8 mouse cellular contexts compared by ENCODE assay signal in the genomic region with DNA sequence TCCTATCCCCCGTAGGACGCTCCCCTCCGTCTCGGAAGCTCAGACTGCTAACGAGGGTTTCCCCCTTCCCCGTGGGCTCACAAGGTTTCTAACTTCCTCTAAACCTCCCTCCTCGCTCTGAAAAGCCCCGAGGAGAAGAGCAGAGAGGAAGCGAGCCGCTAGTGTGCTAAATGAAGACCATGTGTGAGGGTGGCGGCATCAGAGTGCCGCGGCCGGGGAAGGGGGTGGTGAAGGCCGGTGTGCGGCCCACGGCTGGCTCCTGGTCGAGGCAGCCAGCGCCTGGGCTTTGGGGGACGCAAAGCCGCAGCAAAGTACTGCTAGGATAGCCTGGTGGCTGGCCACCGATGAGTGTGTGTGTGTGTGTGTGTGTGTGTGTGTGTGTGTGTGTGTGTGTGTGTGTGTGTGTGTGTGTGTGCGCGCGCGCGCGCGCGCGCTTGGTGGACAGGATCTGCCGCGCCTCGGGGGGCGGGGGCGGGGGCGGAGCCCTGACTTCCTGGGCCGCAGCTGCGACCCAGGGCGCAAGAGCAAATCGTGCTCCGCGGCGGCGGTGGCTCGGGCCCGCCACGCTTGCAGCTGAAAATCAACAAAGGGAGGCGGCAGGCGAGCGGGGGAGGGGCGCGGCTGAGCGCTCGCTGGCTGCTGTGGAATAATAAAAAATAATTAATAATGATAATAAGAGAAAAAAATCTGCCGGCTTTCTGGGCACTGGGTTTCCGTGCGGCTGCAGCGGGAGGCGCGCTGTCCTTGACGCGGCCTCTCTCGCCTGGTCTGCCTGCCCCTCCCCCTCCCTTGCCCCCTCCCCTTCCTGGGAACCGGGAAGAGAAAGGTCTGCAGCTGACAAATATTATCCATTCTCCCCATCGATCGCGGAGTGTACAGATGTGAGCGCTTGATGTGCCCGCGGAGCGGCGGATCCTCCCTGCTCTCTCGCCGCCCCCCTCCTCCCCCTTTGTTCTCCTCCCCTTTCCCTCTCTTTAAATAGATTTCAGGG. TPM values are rescaled to one million over a fixed set of nuclear protein-coding genes. Genes with fewer than 3 reads are reported as not detected.
DNase-seq lines count a peak whose midpoint lies in the region; ATAC-seq and TF ChIP-seq lines count a peak whose summit lies in the region.

No protein-coding gene starts in this region.

- peak overlapping the region; percentile 85 for H3K27ac ChIP-seq in left cerebral cortex, adult 2 months
- H3K27ac ChIP-seq in embryonic facial prominence, embryonic 13.5 days, result peak overlapping the region; percentile 87
- peak overlapping the region; percentile 87 for H3K27ac ChIP-seq in limb, embryonic 12.5 days
- peak overlapping the region; percentile 92 for H3K27ac ChIP-seq in midbrain, embryonic 14.5 days (replicated peaks; ENCODE audit: low read depth, low read length)

- H3K4me2 ChIP-seq in embryonic facial prominence, embryonic 13.5 days, result peak overlapping the region; percentile 79
- H3K4me2 ChIP-seq in limb, embryonic 12.5 days, result peak overlapping the region; percentile 74
- H3K4me2 ChIP-seq in midbrain, embryonic 14.5 days (ENCODE audit: low read length), result peak overlapping the region; percentile 70

- peaks cover 55% of the 10 kb centered on the region for H3K4me1 ChIP-seq in embryonic facial prominence, embryonic 13.5 days
- H3K4me1 ChIP-seq in limb, embryonic 12.5 days (replicated peaks), result peaks cover 67% of the 10 kb centered on the region
- peaks cover 15% of the 10 kb centered on the region; the same call in 1 of the 2 replicates for H3K4me1 ChIP-seq in midbrain, embryonic 14.5 days (ENCODE audit: control insufficient read depth, insufficient read depth, low read length)

- WGBS in embryonic facial prominence, embryonic 13.5 days, result 4% methylated on average over 48 of the region's 75 CpGs
- 1% methylated on average over 50 of the region's 75 CpGs for WGBS in limb, embryonic 12.5 days
- WGBS in midbrain, embryonic 14.5 days, result 3% methylated on average over 60 of the region's 75 CpGs

- H3K9me3 ChIP-seq in embryonic facial prominence, embryonic 13.5 days, result no peaks in the 10 kb centered on the region
- H3K9me3 ChIP-seq in limb, embryonic 12.5 days, result no peaks in the 10 kb centered on the region
- no peaks in the 10 kb centered on the region for H3K9me3 ChIP-seq in midbrain, embryonic 14.5 days (ENCODE audit: control insufficient read depth, low read length)

- H3K36me3 ChIP-seq in embryonic facial prominence, embryonic 13.5 days, result no peaks in the 10 kb centered on the region
- no peaks in the 10 kb centered on the region for H3K36me3 ChIP-seq in limb, embryonic 12.5 days
- no peaks in the 10 kb centered on the region for H3K36me3 ChIP-seq in midbrain, embryonic 14.5 days (ENCODE audit: control insufficient read depth, insufficient read depth, low read length)

- peak overlapping the region; percentile 69; the same call in 1 of the 2 replicates for H3K9ac ChIP-seq in embryonic facial prominence, embryonic 13.5 days
- H3K9ac ChIP-seq in limb, embryonic 12.5 days (replicated peaks), result peak overlapping the region; percentile 47
- H3K9ac ChIP-seq in midbrain, embryonic 14.5 days (replicated peaks; ENCODE audit: low read length), result peak overlapping the region; percentile 53

- DNase-seq in left cerebral cortex, adult 2 months (ENCODE audit: extremely low spot score in 1 of 2, low spot score in 2 of 2), result peak; percentile 46 to 58
- no peak for DNase-seq in left cerebral cortex, adult 8-10 months (ENCODE audit: low spot score in 2 of 2)
- peak; percentile 82 for DNase-seq in ZHBTc4 (ENCODE audit: low read depth, low spot score)
- peak; percentile 74 to 76 for DNase-seq in heart, postnatal 10 days
- DNase-seq in midbrain, embryonic 14.5 days, result peak; percentile 85
- peak; percentile 62 to 68 for DNase-seq in thymus, adult 18-20 months

- TF ChIP-seq CTCF in left cerebral cortex, adult 2 months (IDR thresholded peaks at IDR 0.05), result no peak

- peaks cover 97% of the 10 kb centered on the region for H3K27me3 ChIP-seq in embryonic facial prominence, embryonic 13.5 days
- peaks cover 97% of the 10 kb centered on the region for H3K27me3 ChIP-seq in limb, embryonic 12.5 days
- H3K27me3 ChIP-seq in midbrain, embryonic 14.5 days (ENCODE audit: control insufficient read depth, insufficient read depth, low read length), result peaks cover 19% of the 10 kb centered on the region; the same call in 1 of the 2 replicates

- ATAC-seq in embryonic facial prominence, embryonic 13.5 days (ENCODE audit: insufficient number of reproducible peaks, insufficient read depth, low FRiP score, low TSS enrichment, low read depth), result no peak
- ATAC-seq in limb, embryonic 12.5 days (ENCODE audit: insufficient number of reproducible peaks, insufficient read depth, low FRiP score, low TSS enrichment, low read depth), result no peak
- peak; percentile 40 for ATAC-seq in midbrain, embryonic 14.5 days (ENCODE audit: low FRiP score, low TSS enrichment)

- intact Hi-C loops in left cerebral cortex, adult 2 months (cut with DNase I), result loop anchor here (2.0 to 5.0 kb wide), 4 partner anchors 45 to 128 kb away; no protein-coding TSS in a partner anchor
- intact Hi-C loops in heart, postnatal 10 days (cut with DNase I), result no loop called here

- H3K4me3 ChIP-seq in left cerebral cortex, adult 2 months, result peak overlapping the region; percentile 51
- peak overlapping the region; percentile 42 for H3K4me3 ChIP-seq in embryonic facial prominence, embryonic 13.5 days
- H3K4me3 ChIP-seq in limb, embryonic 12.5 days (replicated peaks), result peak overlapping the region; percentile 36
- peak overlapping the region; percentile 34 for H3K4me3 ChIP-seq in midbrain, embryonic 14.5 days (replicated peaks; ENCODE audit: low read depth, low read length)

RNA-seq across cellular contexts. Expression of a gene that starts 24.7 kb away (rescaled TPM):
- total RNA-seq in left cerebral cortex, adult 2 months (2021), result 10 to 100 TPM; 33.4 to 38.0 TPM
- 10 to 100 TPM; 27.1 to 32.2 (median 27.4) TPM for total RNA-seq in left cerebral cortex, adult 8-10 months (2022)
- 16.7 and 17.4 TPM in 2 replicates for polyA plus RNA-seq in embryonic facial prominence, embryonic 13.5 days (2015; fragmentation: Nextera tagmentation; extraction: Ambion mirVana)
- total RNA-seq in heart, postnatal 10 days (2021), result 10 to 100 TPM; 26.4 to 38.5 TPM
- polyA plus RNA-seq in limb, embryonic 12.5 days (2016; fragmentation: Nextera tagmentation; extraction: Ambion mirVana), result 25.6 and 30.5 TPM in 2 replicates
- 20.8 and 26.6 TPM in 2 replicates for polyA plus RNA-seq in midbrain, embryonic 14.5 days (2014; fragmentation: Nextera tagmentation; extraction: Ambion mirVana)

Comparison
In these comparisons a context has a peak if more than half of its experiments do, and no peak if none do; other contexts are left out.
1. DNase-seq: peak in left cerebral cortex, adult 2 months (2 of 2), ZHBTc4 (single experiment), heart, postnatal 10 days (2 of 2), midbrain, embryonic 14.5 days (single experiment) and thymus, adult 18-20 months (2 of 2); none in left cerebral cortex, adult 8-10 months (0 of 2).
2. Peak in every context shown above with its lines, with median percentiles within 50 percentile points of each other: H3K27ac ChIP-seq, H3K4me3 ChIP-seq, H3K4me2 ChIP-seq and H3K9ac ChIP-seq.